Mouse (Mus musculus): ENCODE data around the gene Arhgef26. TPM values are rescaled to one million over a fixed set of nuclear protein-coding genes. Genes with fewer than 3 reads are reported as not detected.

Gene Arhgef26
- total RNA-seq, 1 experiment from 2014 or later: not detected

DNA sequence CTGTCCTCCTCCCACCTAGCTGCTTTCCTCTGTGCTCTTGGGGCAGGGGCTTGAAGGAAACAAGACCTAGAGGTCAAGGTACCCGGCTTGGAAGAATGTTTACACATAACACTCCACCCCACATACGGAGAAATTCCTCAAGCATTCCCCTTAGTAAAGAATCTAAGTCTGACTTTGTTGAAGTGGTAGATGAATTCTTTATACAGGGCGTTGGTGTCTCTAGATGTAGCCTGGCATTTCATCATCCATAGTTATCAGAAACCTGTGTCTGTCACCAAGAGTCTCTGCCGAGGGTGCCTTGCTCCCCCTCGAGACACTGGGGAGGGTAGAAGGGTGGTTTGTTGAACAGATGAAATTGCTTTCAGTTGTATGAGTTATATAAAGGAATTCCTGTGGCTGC, 41.8 kb downstream of the Arhgef26 start:
- no peak for ATAC-seq (replicated peaks; ENCODE audit: low read depth, poor library complexity, severe bottlenecking)

DNA sequence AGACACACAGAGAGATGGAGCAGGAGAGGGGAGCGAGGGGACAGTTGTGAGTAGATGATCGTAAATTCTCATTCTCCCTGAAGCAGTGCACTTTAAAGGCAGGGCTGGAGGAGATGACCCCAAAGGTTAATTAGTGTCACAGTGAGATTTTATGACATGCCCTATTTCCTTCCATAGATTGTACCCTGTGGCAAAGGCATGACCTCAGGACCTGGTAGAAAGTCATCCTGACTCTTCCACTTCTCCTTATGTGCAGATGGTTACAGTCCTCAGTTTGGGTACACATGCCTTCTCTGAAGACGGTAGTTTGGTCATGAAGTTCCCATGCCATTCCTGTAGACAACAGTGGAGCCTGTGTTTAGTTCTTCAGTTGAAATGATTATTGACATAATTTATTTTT, 42.3 kb downstream of the Arhgef26 start:
- ATAC-seq (replicated peaks; ENCODE audit: low read depth, poor library complexity, severe bottlenecking): no peak

DNA sequence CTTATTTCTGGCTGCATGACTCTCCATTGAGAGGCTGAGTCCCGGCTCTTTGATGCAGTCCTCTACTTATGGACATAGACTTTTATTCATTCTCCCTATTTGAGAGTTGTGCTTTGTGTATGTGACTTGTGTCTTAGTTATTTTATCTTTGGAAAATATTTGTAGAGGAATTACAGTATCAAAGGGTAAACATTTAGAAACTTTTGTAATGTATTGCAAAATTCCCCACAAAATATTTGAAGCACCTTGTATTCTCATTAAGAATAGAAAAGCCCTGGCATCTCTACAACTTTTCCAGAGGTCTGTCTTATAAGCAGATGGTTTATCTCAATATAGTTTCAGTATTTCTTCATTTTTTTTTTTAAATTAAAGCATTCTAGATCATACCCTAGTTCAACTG, 44.7 kb downstream of the Arhgef26 start:
- ATAC-seq (replicated peaks; ENCODE audit: low read depth, poor library complexity, severe bottlenecking): no peak

DNA sequence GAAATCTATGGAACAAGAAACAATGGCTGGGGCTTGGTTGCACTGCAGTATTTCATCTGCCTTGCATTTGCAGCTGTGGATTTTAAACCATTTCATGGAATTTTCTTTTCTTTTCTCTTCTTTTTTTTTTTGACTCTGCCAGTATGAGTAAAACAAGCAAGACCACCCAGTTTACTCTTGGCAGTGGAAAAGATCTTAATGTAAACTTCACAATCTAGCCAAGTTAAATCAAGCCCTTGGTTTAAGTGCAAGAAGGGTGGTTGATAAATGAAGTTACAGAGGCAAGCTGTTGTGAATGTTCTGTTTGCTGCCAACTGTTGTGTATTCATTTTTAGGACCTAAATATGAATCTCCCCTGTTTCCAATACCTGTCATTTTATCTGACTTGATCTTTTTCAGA, 54.5 kb downstream of the Arhgef26 start:
- ATAC-seq (replicated peaks; ENCODE audit: low read depth, poor library complexity, severe bottlenecking): no peak

DNA sequence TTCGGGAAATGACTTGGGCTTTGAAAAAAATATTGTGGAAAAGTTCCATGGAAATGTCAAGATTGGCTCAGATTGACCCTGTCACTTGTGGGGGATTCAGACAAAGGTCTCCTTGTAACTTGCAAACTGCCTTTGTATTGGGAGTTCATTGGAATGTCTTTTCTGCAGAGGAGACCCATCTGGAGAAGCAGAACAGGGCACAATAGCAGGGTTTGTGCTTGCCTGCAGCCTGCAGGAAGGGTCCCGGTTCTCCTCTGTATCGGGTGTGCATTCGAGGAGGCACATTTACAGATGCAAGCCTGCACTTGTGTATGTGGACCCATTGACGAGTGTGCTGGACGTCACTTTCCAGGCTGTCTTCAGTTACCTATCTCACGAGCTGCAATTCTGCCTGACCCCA, 56.1 kb downstream of the Arhgef26 start:
- ATAC-seq (replicated peaks; ENCODE audit: low read depth, poor library complexity, severe bottlenecking): no peak

- ATAC-seq (replicated peaks; ENCODE audit: low read depth, poor library complexity, severe bottlenecking): no peak
Observed at GRCm38 (mm10) chr3:62395368-62395767, 57.2 kb downstream of the Arhgef26 start.

DNA sequence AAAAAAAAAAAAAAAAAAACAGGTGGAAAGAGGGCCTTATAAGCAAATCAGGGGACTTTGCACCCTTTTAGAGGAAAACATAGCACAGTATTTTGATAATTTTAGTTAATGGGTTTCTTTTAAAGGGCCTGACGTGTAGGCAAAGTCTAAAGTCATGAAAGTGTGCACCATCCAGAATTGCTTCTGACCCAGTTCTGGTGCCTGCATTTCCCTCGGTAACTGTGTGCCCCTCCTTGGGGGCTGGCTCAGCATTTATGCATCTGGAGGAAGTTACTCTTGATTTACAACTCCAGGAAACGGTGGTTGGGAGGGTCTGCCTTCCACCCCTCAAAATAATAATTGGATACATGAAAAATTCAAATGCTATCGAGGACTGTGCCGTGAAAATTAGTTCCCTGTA, 58.0 kb downstream of the Arhgef26 start:
- 0 out of 2 replicates have a peak, but pooled peaks have one; percentile 60 for ATAC-seq (replicated peaks; ENCODE audit: low read depth, poor library complexity, severe bottlenecking)

DNA sequence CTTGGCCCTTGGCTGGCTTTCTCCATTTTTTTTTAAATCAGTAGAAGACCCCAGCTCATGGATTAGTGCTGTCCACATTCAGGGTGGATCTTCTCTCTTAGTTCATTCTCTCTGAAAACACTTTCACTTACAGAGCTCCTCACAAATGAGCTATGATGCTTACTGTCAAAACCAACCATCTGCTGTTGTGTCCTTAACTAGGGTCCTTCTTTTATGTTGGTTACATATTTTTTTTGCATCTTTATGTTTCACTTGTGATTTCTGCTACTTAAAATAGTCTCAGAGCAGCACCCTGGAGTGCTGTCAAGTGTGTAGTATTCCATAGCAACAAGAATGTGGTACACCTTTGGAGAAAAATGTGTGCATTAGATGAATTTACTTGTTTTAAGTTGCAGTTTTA, 60.0 kb downstream of the Arhgef26 start:
- ATAC-seq (replicated peaks; ENCODE audit: low read depth, poor library complexity, severe bottlenecking): no peak

GRCm38 (mm10) chr3:62399826-62400746, 61.9 kb downstream of the Arhgef26 start:
- ATAC-seq (replicated peaks; ENCODE audit: low read depth, poor library complexity, severe bottlenecking): no peak

DNA sequence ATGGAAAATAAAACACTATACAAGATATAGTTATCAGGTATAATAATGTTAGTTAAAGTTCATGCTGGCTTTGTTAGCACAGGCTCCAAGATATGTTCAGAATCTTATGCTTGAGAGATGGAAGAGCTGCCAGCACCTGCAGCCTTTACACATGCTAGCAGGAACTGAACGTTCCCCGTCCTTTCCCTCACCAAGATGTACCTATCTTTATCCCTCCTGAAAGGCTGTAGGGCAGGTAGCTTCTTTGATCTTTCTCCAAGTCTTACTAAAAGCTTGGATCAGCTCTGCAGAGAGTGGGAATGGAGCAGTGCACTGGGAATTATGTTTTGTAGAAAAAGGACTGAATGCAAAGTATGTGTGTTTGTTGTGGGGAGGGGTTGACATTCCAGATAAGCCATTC, 64.3 kb downstream of the Arhgef26 start:
- ATAC-seq (replicated peaks; ENCODE audit: low read depth, poor library complexity, severe bottlenecking): no peak

DNA sequence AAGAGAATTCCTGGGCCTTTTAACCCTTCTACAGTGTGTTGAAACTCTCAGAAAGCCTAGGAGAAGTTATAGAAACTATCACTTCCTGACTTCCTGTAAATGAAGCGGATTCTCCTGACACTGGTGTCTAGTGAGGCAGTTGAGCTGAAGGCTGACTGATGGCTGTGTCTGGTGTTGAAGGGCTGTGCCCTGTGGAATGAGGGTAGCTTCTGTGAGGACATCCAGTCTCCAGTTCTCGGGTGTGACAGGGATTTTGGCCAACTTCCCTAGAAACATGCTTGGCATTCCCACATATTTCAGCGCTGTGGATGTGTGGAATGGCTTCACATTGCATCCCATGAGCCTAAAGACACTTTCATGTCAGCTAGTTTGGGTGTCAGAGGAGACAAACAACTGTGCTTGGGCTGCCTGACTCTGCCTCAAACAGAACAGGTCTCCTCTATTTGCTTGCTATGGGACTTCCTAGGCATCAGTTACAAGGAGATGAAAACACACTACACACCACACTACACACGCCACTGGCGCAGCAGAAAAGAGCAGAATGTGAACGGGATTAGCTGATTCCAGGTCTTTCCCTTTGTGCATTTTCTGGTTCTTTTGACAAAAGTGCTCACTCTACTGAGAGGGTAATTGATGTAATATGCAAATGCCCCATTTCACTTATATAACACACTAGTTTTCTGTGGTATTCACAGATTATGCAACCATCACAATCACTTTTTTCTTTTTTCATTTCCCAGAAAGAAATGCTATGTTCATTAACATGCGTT, 66.5 kb downstream of the Arhgef26 start:
- no peak for ATAC-seq (replicated peaks; ENCODE audit: low read depth, poor library complexity, severe bottlenecking)

GRCm38 (mm10) chr3:62409555-62410182, 71.5 kb downstream of the Arhgef26 start:
- ATAC-seq (replicated peaks; ENCODE audit: low read depth, poor library complexity, severe bottlenecking): no peak

DNA sequence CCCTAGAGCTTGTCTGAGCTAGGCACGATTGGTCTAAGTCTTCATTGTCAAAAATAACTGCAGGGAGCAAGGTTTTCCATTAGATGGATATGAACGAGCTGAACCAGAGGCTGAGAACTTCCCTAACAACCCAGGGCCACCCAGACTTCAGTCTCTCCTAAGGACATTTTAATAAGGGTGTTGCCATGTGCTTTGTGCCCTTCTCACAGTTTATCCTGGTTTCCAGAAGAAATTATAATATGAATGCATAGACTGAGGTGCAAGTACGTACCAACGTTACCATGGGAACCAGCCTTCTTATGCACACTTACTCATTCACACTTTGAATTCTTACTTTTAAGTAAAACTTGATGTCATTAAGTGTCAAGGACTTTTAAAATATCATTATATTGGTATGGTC, 72.3 kb downstream of the Arhgef26 start:
- ATAC-seq (replicated peaks; ENCODE audit: low read depth, poor library complexity, severe bottlenecking): no peak

GRCm38 (mm10) chr3:62412704-62413103, 74.6 kb downstream of the Arhgef26 start:
- no peak for ATAC-seq (replicated peaks; ENCODE audit: low read depth, poor library complexity, severe bottlenecking)

GRCm38 (mm10) chr3:62414926-62415325, 76.8 kb downstream of the Arhgef26 start:
- no peak for ATAC-seq (replicated peaks; ENCODE audit: low read depth, poor library complexity, severe bottlenecking)

DNA sequence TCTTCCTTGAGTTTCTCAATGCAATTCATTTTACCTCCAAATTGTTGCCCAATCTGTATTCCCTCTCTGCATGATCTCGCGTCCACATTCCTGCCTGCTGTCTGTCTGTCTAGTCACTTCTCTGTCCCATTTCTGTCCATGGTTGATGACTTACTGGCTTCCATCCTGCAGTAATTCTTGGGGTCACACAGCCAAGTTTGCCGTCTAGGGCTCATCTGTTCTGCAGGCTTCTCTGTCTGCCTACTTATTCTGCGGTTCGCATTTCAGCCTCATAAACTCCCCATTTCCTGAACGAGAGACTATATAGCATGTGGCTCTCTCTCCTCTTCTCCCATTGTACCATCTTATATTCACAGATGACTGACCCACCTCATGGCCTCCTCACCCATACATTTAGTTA, 79.3 kb downstream of the Arhgef26 start:
- no peak for ATAC-seq (replicated peaks; ENCODE audit: low read depth, poor library complexity, severe bottlenecking)

DNA sequence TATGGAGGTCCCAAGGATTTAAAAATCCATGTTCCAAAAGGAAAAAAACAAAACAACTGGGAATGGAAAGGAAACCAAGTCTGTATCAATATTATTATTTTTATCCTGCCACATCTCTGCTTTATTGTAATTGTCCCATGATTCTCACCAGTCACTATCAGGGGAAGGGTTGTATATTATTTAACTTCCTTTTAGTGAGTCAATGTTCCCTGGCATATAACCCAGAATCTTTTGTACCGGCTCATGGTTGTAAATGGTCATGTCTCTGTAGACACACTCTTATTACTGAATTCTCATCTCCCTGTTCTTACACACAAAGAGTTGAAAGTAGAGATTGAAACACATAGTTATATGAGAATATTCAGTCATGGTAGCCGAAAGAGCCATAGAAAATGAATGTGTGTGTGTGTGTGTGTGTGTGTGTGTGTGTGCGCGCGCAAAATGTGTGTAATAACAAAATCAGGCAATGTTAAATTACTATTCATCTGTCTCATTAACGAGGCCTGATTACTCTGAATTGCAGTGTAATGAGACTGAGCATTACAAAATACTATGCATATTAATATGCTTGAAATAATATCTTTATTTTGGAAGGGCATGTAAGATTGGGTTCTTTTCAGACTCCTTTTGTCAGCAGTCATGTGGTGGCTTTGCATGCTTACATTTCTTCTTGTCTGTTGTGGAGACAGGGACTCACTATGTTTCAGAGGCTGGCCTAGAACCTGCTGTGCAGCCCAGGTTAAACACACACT, 80.4 kb downstream of the Arhgef26 start:
- no peak for ATAC-seq (replicated peaks; ENCODE audit: low read depth, poor library complexity, severe bottlenecking)

DNA sequence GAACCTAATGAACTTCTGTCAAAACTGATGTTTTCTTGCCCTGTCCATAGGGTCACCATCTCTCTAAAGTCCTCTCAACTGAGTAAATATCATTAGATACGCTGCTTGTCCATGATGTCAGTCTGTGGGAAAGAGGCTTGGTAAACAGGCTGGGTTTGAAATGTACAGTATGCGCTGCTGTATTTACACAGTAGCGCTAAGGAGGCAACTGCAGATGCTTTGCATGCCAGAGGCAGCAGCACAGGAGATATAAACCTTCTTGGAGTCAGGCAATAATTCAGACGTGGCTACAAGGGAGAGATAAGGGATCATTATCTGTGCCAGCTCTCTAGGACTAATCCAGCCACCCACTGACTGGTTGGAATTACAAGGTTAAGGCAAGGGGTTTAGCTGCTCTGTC, 95.5 kb downstream of the Arhgef26 start:
- ATAC-seq (replicated peaks; ENCODE audit: low read depth, poor library complexity, severe bottlenecking): no peak

DNA sequence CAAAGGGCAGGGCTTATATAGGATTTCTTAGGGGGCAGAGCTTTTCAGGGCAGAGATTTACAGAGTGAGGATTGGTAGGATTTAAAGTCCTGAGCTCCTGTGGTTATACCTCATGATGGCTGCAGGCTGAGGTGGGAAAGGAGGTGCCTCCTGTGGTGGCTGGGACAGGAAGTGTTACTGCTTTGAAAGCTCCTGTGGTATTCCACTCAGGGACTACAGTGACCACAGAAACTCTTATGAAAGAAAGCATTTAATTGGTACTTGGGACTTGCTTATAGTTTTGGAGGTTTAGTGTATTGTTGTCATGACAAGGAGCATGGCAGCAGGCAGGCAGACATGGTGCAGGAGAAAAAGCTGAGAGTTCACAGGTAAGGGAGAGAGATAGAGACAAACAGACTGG, 97.8 kb downstream of the Arhgef26 start:
- peak; percentile 39 for ATAC-seq (replicated peaks; ENCODE audit: low read depth, poor library complexity, severe bottlenecking)

DNA sequence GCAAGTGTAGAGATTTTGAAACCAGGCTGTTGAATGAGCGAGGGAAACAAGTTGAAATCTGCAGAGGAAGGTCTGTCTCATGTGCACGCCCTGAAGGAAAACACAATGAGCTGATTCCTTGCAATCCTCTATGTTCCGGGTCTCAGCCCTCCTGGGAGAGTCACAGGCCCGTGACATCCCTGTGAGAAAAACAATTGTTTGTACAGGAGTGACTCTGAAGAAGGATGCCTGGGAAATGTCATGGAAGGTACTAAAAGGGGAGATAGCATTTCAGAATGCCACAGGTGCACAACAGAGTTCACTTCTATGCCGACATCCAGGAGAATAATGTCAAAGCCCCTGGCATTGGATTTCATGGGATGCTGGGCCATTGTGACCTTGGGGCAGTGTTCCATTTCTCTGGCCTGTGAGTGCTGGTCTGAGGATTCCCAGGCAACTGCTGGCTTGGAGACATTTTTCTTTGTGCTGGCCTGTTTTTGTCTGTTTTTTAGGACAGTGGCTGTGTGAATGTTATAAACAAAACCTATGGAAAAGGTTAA, 102.4 kb downstream of the Arhgef26 start:
- ATAC-seq (replicated peaks; ENCODE audit: low read depth, poor library complexity, severe bottlenecking): no peak

All from common myeloid progenitor, adult 5-6 weeks (primary cell).